Mouse (Mus musculus) adrenal gland (tissue): Measurements from ENCODE around the gene H2-Oa.

ENCODE experiments used
- intact Hi-C: fragments of 180-260 bp; cut with DNase I; formaldehyde crosslinking; loops from one replicate; pipeline ENCODE4 v1.15.1; 2025

The H2-Oa gene

GRCm38 (mm10) chr17:34121172-34121878, 29.2 kb downstream of the H2-Oa start:
- intact Hi-C loops, result no loop called here

- intact Hi-C loops, result no loop called here
Observed at GRCm38 (mm10) chr17:34121879-34122187, 29.7 kb downstream of the H2-Oa start.

GRCm38 (mm10) chr17:34122188-34122984, 30.2 kb downstream of the H2-Oa start, which contains the start of gene Brd2:
Gene Brd2 (minus strand): TSS chr17:34122634.
- intact Hi-C loops, result no loop called here

GRCm38 (mm10) chr17:34123111-34123510, 31.0 kb downstream of the H2-Oa start:
- intact Hi-C loops, result no loop called here

GRCm38 (mm10) chr17:34123518-34123917, 31.4 kb downstream of the H2-Oa start:
- intact Hi-C loops, result no loop called here

- intact Hi-C loops, result no loop called here
Observed at GRCm38 (mm10) chr17:34124649-34125048, 32.5 kb downstream of the H2-Oa start.

GRCm38 (mm10) chr17:34126826-34127420, 34.8 kb downstream of the H2-Oa start:
- intact Hi-C loops, result no loop called here

GRCm38 (mm10) chr17:34127475-34127874, 35.3 kb downstream of the H2-Oa start:
- intact Hi-C loops, result no loop called here

GRCm38 (mm10) chr17:34128264-34128937, 36.3 kb downstream of the H2-Oa start:
- intact Hi-C loops, result no loop called here

GRCm38 (mm10) chr17:34128944-34129791, 37.0 kb downstream of the H2-Oa start:
- intact Hi-C loops, result no loop called here

- intact Hi-C loops, result no loop called here
Observed at GRCm38 (mm10) chr17:34130073-34130947, 38.2 kb downstream of the H2-Oa start.

GRCm38 (mm10) chr17:34131911-34132310, 39.8 kb downstream of the H2-Oa start:
- intact Hi-C loops, result no loop called here

GRCm38 (mm10) chr17:34133289-34133688, 41.1 kb downstream of the H2-Oa start:
- intact Hi-C loops, result no loop called here

GRCm38 (mm10) chr17:34134451-34134850, 42.3 kb downstream of the H2-Oa start:
- intact Hi-C loops, result loop anchor here (2.0 kb wide), 1 partner anchor 36 kb away; no protein-coding TSS in a partner anchor

- intact Hi-C loops, result loop anchor here (2.0 to 5.0 kb wide), 2 partner anchors 35 to 58 kb away; no protein-coding TSS in a partner anchor
Observed at GRCm38 (mm10) chr17:34135297-34136224, 43.4 kb downstream of the H2-Oa start.

GRCm38 (mm10) chr17:34137601-34138000, 45.5 kb downstream of the H2-Oa start:
- intact Hi-C loops, result loop anchor here (5.0 kb wide), 1 partner anchor 60 kb away; no protein-coding TSS in a partner anchor

- intact Hi-C loops, result loop anchor here (5.0 kb wide), 1 partner anchor 61 kb away; no protein-coding TSS in a partner anchor
Observed at GRCm38 (mm10) chr17:34138655-34139054, 46.5 kb downstream of the H2-Oa start.

GRCm38 (mm10) chr17:34139416-34139815, 47.3 kb downstream of the H2-Oa start:
- intact Hi-C loops, result loop anchor here (5.0 kb wide), 1 partner anchor 62 kb away; no protein-coding TSS in a partner anchor
